Mouse (Mus musculus): ENCODE results near the gene Slc39a11. TPM values are rescaled to one million over a fixed set of nuclear protein-coding genes. Genes with fewer than 3 reads are reported as not detected.

Slc39a11 gene
- polyA plus RNA-seq, 1 experiment from 2014 or later = 11.9 TPM

GRCm38 (mm10) chr11:113378867-113379266 is 271.0 kb downstream of the Slc39a11 start:
- 72% methylated on average over 9 of the region's 9 CpGs for WGBS
- H3K27me3 ChIP-seq (ENCODE audit: control insufficient read depth, insufficient read depth, low read length) = no peaks in the 10 kb centered on the region
- no peak overlapping the region for H3K4me2 ChIP-seq (ENCODE audit: low read depth, low read length)
- no peaks in the 10 kb centered on the region for H3K36me3 ChIP-seq (ENCODE audit: control insufficient read depth, insufficient read depth)
- no peaks in the 10 kb centered on the region for H3K4me1 ChIP-seq (ENCODE audit: control insufficient read depth, insufficient read depth, low read length)
- no peak overlapping the region for H3K9ac ChIP-seq (ENCODE audit: low read length)
- ATAC-seq (replicated peaks; ENCODE audit: extremely low read depth, insufficient read depth, low FRiP score) = no peak
- no peak overlapping the region for H3K27ac ChIP-seq (ENCODE audit: low read length)
- H3K9me3 ChIP-seq (replicated peaks; ENCODE audit: control insufficient read depth, low read length) = no peaks in the 10 kb centered on the region
- no peak overlapping the region for H3K4me3 ChIP-seq (ENCODE audit: low read length)

- H3K4me2 ChIP-seq (ENCODE audit: low read depth, low read length) = no peak overlapping the region
- H3K4me3 ChIP-seq (ENCODE audit: low read length) = no peak overlapping the region
- no peak for ATAC-seq (replicated peaks; ENCODE audit: extremely low read depth, insufficient read depth, low FRiP score)
- H3K4me1 ChIP-seq (ENCODE audit: control insufficient read depth, insufficient read depth, low read length) = no peaks in the 10 kb centered on the region
- no peaks in the 10 kb centered on the region for H3K9me3 ChIP-seq (replicated peaks; ENCODE audit: control insufficient read depth, low read length)
- 83% methylated on average over 9 of the region's 9 CpGs for WGBS
- H3K9ac ChIP-seq (ENCODE audit: low read length) = no peak overlapping the region
- 0 out of 2 replicates have a peak, but pooled peaks cover 3% of the 10 kb centered on the region for H3K36me3 ChIP-seq (ENCODE audit: control insufficient read depth, insufficient read depth)
- H3K27me3 ChIP-seq (ENCODE audit: control insufficient read depth, insufficient read depth, low read length) = no peaks in the 10 kb centered on the region
- no peak overlapping the region for H3K27ac ChIP-seq (ENCODE audit: low read length)
Measured at GRCm38 (mm10) chr11:113376066-113376465, 273.8 kb downstream of the Slc39a11 start.

GRCm38 (mm10) chr11:113373926-113374325 is 276.0 kb downstream of the Slc39a11 start:
- Histone ChIP-seq H3K9me3 (replicated peaks; ENCODE audit: control insufficient read depth, low read length) (no peaks in the 10 kb centered on the region), H3K27me3 (ENCODE audit: control insufficient read depth, insufficient read depth, low read length) (no peaks in the 10 kb centered on the region), H3K4me2 (ENCODE audit: low read depth, low read length) (no peak overlapping the region), H3K9ac (ENCODE audit: low read length) (no peak overlapping the region), H3K4me3 (ENCODE audit: low read length) (no peak overlapping the region), H3K27ac (ENCODE audit: low read length) (no peak overlapping the region), H3K4me1 (ENCODE audit: control insufficient read depth, insufficient read depth, low read length) (no peaks in the 10 kb centered on the region), H3K36me3 (ENCODE audit: control insufficient read depth, insufficient read depth) (0 out of 2 replicates have a peak, but pooled peaks cover 3% of the 10 kb centered on the region)
- ATAC-seq (replicated peaks; ENCODE audit: extremely low read depth, insufficient read depth, low FRiP score) = no peak
- WGBS = 89% methylated on average over 10 of the region's 10 CpGs

- Histone ChIP-seq H3K36me3 (ENCODE audit: control insufficient read depth, insufficient read depth) (0 out of 2 replicates have a peak, but pooled peaks cover 3% of the 10 kb centered on the region), H3K4me1 (ENCODE audit: control insufficient read depth, insufficient read depth, low read length) (no peaks in the 10 kb centered on the region), H3K9me3 (replicated peaks; ENCODE audit: control insufficient read depth, low read length) (no peaks in the 10 kb centered on the region), H3K27ac (ENCODE audit: low read length) (no peak overlapping the region), H3K4me2 (ENCODE audit: low read depth, low read length) (no peak overlapping the region), H3K9ac (ENCODE audit: low read length) (no peak overlapping the region), H3K27me3 (ENCODE audit: control insufficient read depth, insufficient read depth, low read length) (no peaks in the 10 kb centered on the region), H3K4me3 (ENCODE audit: low read length) (no peak overlapping the region)
- WGBS = 93% methylated on average over 9 of the region's 9 CpGs
- no peak for ATAC-seq (replicated peaks; ENCODE audit: extremely low read depth, insufficient read depth, low FRiP score)
Measured at GRCm38 (mm10) chr11:113373331-113373730, 276.5 kb downstream of the Slc39a11 start.

- no peak overlapping the region for H3K4me2 ChIP-seq (ENCODE audit: low read depth, low read length)
- no peak overlapping the region for H3K27ac ChIP-seq (ENCODE audit: low read length)
- no peak for ATAC-seq (replicated peaks; ENCODE audit: extremely low read depth, insufficient read depth, low FRiP score)
- no peaks in the 10 kb centered on the region for H3K27me3 ChIP-seq (ENCODE audit: control insufficient read depth, insufficient read depth, low read length)
- H3K9me3 ChIP-seq (replicated peaks; ENCODE audit: control insufficient read depth, low read length) = no peaks in the 10 kb centered on the region
- H3K36me3 ChIP-seq (ENCODE audit: control insufficient read depth, insufficient read depth) = 0 out of 2 replicates have a peak, but pooled peaks cover 3% of the 10 kb centered on the region
- H3K9ac ChIP-seq (ENCODE audit: low read length) = no peak overlapping the region
- 67% methylated on average over 13 of the region's 13 CpGs for WGBS
- H3K4me3 ChIP-seq (ENCODE audit: low read length) = no peak overlapping the region
- H3K4me1 ChIP-seq (ENCODE audit: control insufficient read depth, insufficient read depth, low read length) = peaks cover 8% of the 10 kb centered on the region
Measured at GRCm38 (mm10) chr11:113368046-113368445, 281.8 kb downstream of the Slc39a11 start.

- H3K4me3 ChIP-seq (ENCODE audit: low read length) = no peak overlapping the region
- H3K27ac ChIP-seq (ENCODE audit: low read length) = no peak overlapping the region
- H3K4me2 ChIP-seq (ENCODE audit: low read depth, low read length) = 0 out of 2 replicates have a peak overlapping the region, but pooled peaks have one; percentile 16
- no peak overlapping the region for H3K9ac ChIP-seq (ENCODE audit: low read length)
- 37% methylated on average over 19 of the region's 19 CpGs for WGBS
- H3K9me3 ChIP-seq (replicated peaks; ENCODE audit: control insufficient read depth, low read length) = no peaks in the 10 kb centered on the region
- H3K36me3 ChIP-seq (ENCODE audit: control insufficient read depth, insufficient read depth) = 0 out of 2 replicates have a peak, but pooled peaks cover 3% of the 10 kb centered on the region
- H3K27me3 ChIP-seq (ENCODE audit: control insufficient read depth, insufficient read depth, low read length) = no peaks in the 10 kb centered on the region
- no peak for ATAC-seq (replicated peaks; ENCODE audit: extremely low read depth, insufficient read depth, low FRiP score)
- peaks cover 8% of the 10 kb centered on the region for H3K4me1 ChIP-seq (ENCODE audit: control insufficient read depth, insufficient read depth, low read length)
Measured at GRCm38 (mm10) chr11:113366257-113367030, 283.4 kb downstream of the Slc39a11 start.

GRCm38 (mm10) chr11:113363739-113364138 is 286.1 kb downstream of the Slc39a11 start:
- no peak for ATAC-seq (replicated peaks; ENCODE audit: extremely low read depth, insufficient read depth, low FRiP score)
- H3K36me3 ChIP-seq (ENCODE audit: control insufficient read depth, insufficient read depth) = no peaks in the 10 kb centered on the region
- H3K4me2 ChIP-seq (ENCODE audit: low read depth, low read length) = no peak overlapping the region
- H3K4me1 ChIP-seq (ENCODE audit: control insufficient read depth, insufficient read depth, low read length) = peaks cover 8% of the 10 kb centered on the region
- no peak overlapping the region for H3K9ac ChIP-seq (ENCODE audit: low read length)
- WGBS = 47% methylated on average over 13 of the region's 13 CpGs
- H3K4me3 ChIP-seq (ENCODE audit: low read length) = no peak overlapping the region
- H3K27ac ChIP-seq (ENCODE audit: low read length) = no peak overlapping the region
- H3K9me3 ChIP-seq (replicated peaks; ENCODE audit: control insufficient read depth, low read length) = no peaks in the 10 kb centered on the region
- H3K27me3 ChIP-seq (ENCODE audit: control insufficient read depth, insufficient read depth, low read length) = no peaks in the 10 kb centered on the region

GRCm38 (mm10) chr11:113362617-113363016 is 287.3 kb downstream of the Slc39a11 start:
- Histone ChIP-seq H3K4me2 (ENCODE audit: low read depth, low read length) (no peak overlapping the region), H3K9me3 (replicated peaks; ENCODE audit: control insufficient read depth, low read length) (no peaks in the 10 kb centered on the region), H3K27ac (ENCODE audit: low read length) (no peak overlapping the region), H3K36me3 (ENCODE audit: control insufficient read depth, insufficient read depth) (no peaks in the 10 kb centered on the region), H3K27me3 (ENCODE audit: control insufficient read depth, insufficient read depth, low read length) (no peaks in the 10 kb centered on the region), H3K4me1 (ENCODE audit: control insufficient read depth, insufficient read depth, low read length) (peaks cover 8% of the 10 kb centered on the region), H3K9ac (ENCODE audit: low read length) (no peak overlapping the region), H3K4me3 (ENCODE audit: low read length) (no peak overlapping the region)
- no peak; the same call in 1 of the 2 replicates for ATAC-seq (replicated peaks; ENCODE audit: extremely low read depth, insufficient read depth, low FRiP score)
- WGBS = 87% methylated on average over 7 of the region's 7 CpGs

- no peak overlapping the region for H3K9ac ChIP-seq (ENCODE audit: low read length)
Measured at GRCm38 (mm10) chr11:113360049-113360835, 289.6 kb downstream of the Slc39a11 start.

More at GRCm38 (mm10) chr11:113360049-113360835, 289.6 kb downstream of the Slc39a11 start:
- H3K36me3 ChIP-seq (ENCODE audit: control insufficient read depth, insufficient read depth) = no peaks in the 10 kb centered on the region
- H3K4me2 ChIP-seq (ENCODE audit: low read depth, low read length) = no peak overlapping the region
- H3K4me3 ChIP-seq (ENCODE audit: low read length) = no peak overlapping the region
- H3K9me3 ChIP-seq (replicated peaks; ENCODE audit: control insufficient read depth, low read length) = no peaks in the 10 kb centered on the region
- no peak for ATAC-seq (replicated peaks; ENCODE audit: extremely low read depth, insufficient read depth, low FRiP score)
- WGBS = 83% methylated on average over 10 of the region's 10 CpGs
- no peak overlapping the region for H3K27ac ChIP-seq (ENCODE audit: low read length)
- H3K27me3 ChIP-seq (ENCODE audit: control insufficient read depth, insufficient read depth, low read length) = no peaks in the 10 kb centered on the region
- H3K4me1 ChIP-seq (ENCODE audit: control insufficient read depth, insufficient read depth, low read length) = no peaks in the 10 kb centered on the region

Measured in heart, embryonic 16.5 days (tissue).